Mouse (Mus musculus) splenic B cell, adult 2 months (primary cell): ENCODE data around the gene Pde4dip.

Source experiments
- DNase-seq: peaks from one replicate; pipeline ENCODE4 v3.0.0-alpha.2; 2011; ENCODE audit warnings: low read depth, low spot score
- H3K27me3 ChIP-seq: 2 replicates; pipeline ENCODE4 v1.6.1; 2012; ENCODE audit warnings: mild to moderate bottlenecking, low read length, moderate library complexity, mixed read lengths; ENCODE audit not compliant: control insufficient read depth, poor library complexity, insufficient read depth, severe bottlenecking
- H3K36me3 ChIP-seq: 2 replicates; pipeline ENCODE4 v1.6.1; 2012; ENCODE audit warnings: mild to moderate bottlenecking, low read length, moderate library complexity, mixed read lengths; ENCODE audit not compliant: control insufficient read depth, poor library complexity, insufficient read depth, severe bottlenecking

Pde4dip gene

GRCm38 (mm10) chr3:97774861-97775260 lies 113.6 kb downstream of the Pde4dip start:
- no peaks in the 10 kb centered on the region for H3K27me3 ChIP-seq
- DNase-seq, result peak; percentile 50
- no peaks in the 10 kb centered on the region for H3K36me3 ChIP-seq

GRCm38 (mm10) chr3:97767771-97768762 lies 120.4 kb downstream of the Pde4dip start:
- peak; percentile 94 for DNase-seq
- Histone ChIP-seq H3K36me3 (0 out of 2 replicates have a peak, but pooled peaks cover 2% of the 10 kb centered on the region), H3K27me3 (no peaks in the 10 kb centered on the region)

- H3K36me3 ChIP-seq, result 0 out of 2 replicates have a peak, but pooled peaks cover 2% of the 10 kb centered on the region
- DNase-seq, result peak; percentile 31
- H3K27me3 ChIP-seq, result no peaks in the 10 kb centered on the region
These were observed 121.3 kb downstream of the Pde4dip start for GRCm38 (mm10) chr3:97767041-97767770.

- Histone ChIP-seq H3K27me3 (no peaks in the 10 kb centered on the region), H3K36me3 (0 out of 2 replicates have a peak, but pooled peaks cover 2% of the 10 kb centered on the region)
- DNase-seq, result no peak
These were observed 122.0 kb downstream of the Pde4dip start for GRCm38 (mm10) chr3:97766459-97766858.

GRCm38 (mm10) chr3:97764152-97764551 lies 124.4 kb downstream of the Pde4dip start:
- no peak for DNase-seq
- H3K27me3 ChIP-seq, result no peaks in the 10 kb centered on the region
- H3K36me3 ChIP-seq, result 0 out of 2 replicates have a peak, but pooled peaks cover 2% of the 10 kb centered on the region

GRCm38 (mm10) chr3:97761951-97762350 lies 126.6 kb downstream of the Pde4dip start:
- Histone ChIP-seq H3K36me3 (0 out of 2 replicates have a peak, but pooled peaks cover 2% of the 10 kb centered on the region), H3K27me3 (no peaks in the 10 kb centered on the region)
- no peak for DNase-seq

- no peak for DNase-seq
- Histone ChIP-seq H3K36me3 (peaks cover 4% of the 10 kb centered on the region; the same call in 1 of the 2 replicates), H3K27me3 (no peaks in the 10 kb centered on the region)
These were observed 127.3 kb downstream of the Pde4dip start for GRCm38 (mm10) chr3:97761168-97761567.

- Histone ChIP-seq H3K36me3 (peaks cover 6% of the 10 kb centered on the region), H3K27me3 (no peaks in the 10 kb centered on the region)
- DNase-seq, result no peak
These were observed 128.7 kb downstream of the Pde4dip start for GRCm38 (mm10) chr3:97759846-97760245.

GRCm38 (mm10) chr3:97757501-97757900 lies 131.0 kb downstream of the Pde4dip start:
- DNase-seq, result no peak
- Histone ChIP-seq H3K36me3 (peaks cover 6% of the 10 kb centered on the region), H3K27me3 (no peaks in the 10 kb centered on the region)

GRCm38 (mm10) chr3:97756283-97757074 lies 132.0 kb downstream of the Pde4dip start:
- DNase-seq, result no peak
- H3K27me3 ChIP-seq, result no peaks in the 10 kb centered on the region
- H3K36me3 ChIP-seq, result peaks cover 15% of the 10 kb centered on the region

- no peak for DNase-seq
- Histone ChIP-seq H3K36me3 (peaks cover 18% of the 10 kb centered on the region), H3K27me3 (no peaks in the 10 kb centered on the region)
These were observed 133.1 kb downstream of the Pde4dip start for GRCm38 (mm10) chr3:97755411-97755810.

GRCm38 (mm10) chr3:97752901-97753300 lies 135.6 kb downstream of the Pde4dip start:
- no peak for DNase-seq
- H3K27me3 ChIP-seq, result no peaks in the 10 kb centered on the region
- H3K36me3 ChIP-seq, result peaks cover 21% of the 10 kb centered on the region

GRCm38 (mm10) chr3:97751566-97751965 lies 136.9 kb downstream of the Pde4dip start:
- no peak for DNase-seq
- no peaks in the 10 kb centered on the region for H3K27me3 ChIP-seq

GRCm38 (mm10) chr3:97748789-97749188 lies 139.7 kb downstream of the Pde4dip start:
- DNase-seq, result no peak
- H3K36me3 ChIP-seq, result peaks cover 28% of the 10 kb centered on the region

More at GRCm38 (mm10) chr3:97751566-97751965, 136.9 kb downstream of the Pde4dip start:
- H3K36me3 ChIP-seq, result peaks cover 28% of the 10 kb centered on the region

More at GRCm38 (mm10) chr3:97748789-97749188, 139.7 kb downstream of the Pde4dip start:
- no peaks in the 10 kb centered on the region for H3K27me3 ChIP-seq
